Mouse (Mus musculus) forebrain, postnatal 0 days (tissue): ENCODE measurements at regions not wholly inside any gene's neighbourhood (a gene's known extent, or its start where the extent isn't known, plus 50 kb on each side); places are given as distances from the start of the nearest gene placed in this dataset.

Experiments
- ATAC-seq: fragments of 200-750 bp; cut with Nextera tagmentation; 2 replicates; pipeline ENCODE4 v1.8.0; 2017; ENCODE audit warnings: mild to moderate bottlenecking, moderate library complexity
- DNase-seq: peaks from one replicate; pipeline ENCODE4 v3.0.0-alpha.2; 2015
- H3K27ac ChIP-seq: fragments of 300-500 bp; sonication (generic); 2 replicates; pipeline ENCODE4 v1.5.1; 2014; ENCODE audit warnings: low read depth, mild to moderate bottlenecking, antibody characterized with exemption, low read length, moderate library complexity, mixed read lengths
- H3K27me3 ChIP-seq: fragments of 300-500 bp; sonication (generic); 2 replicates; pipeline ENCODE4 v1.6.1; 2014; ENCODE audit warnings: mild to moderate bottlenecking, low read length, mixed read lengths; ENCODE audit not compliant: insufficient read depth
- H3K36me3 ChIP-seq: fragments of 300-500 bp; sonication (generic); 2 replicates; pipeline ENCODE4 v1.6.1; 2014; ENCODE audit warnings: mild to moderate bottlenecking, moderate library complexity; ENCODE audit not compliant: insufficient read depth
- H3K4me1 ChIP-seq: fragments of 300-500 bp; sonication (generic); 2 replicates; pipeline ENCODE4 v1.6.1; 2014; ENCODE audit warnings: antibody characterized with exemption; ENCODE audit not compliant: insufficient read depth
- H3K4me2 ChIP-seq: fragments of 300-500 bp; sonication (generic); 2 replicates; pipeline ENCODE4 v1.6.1; 2014; ENCODE audit warnings: low read depth, mild to moderate bottlenecking, moderate library complexity
- H3K4me3 ChIP-seq: fragments of 300-500 bp; sonication (generic); 2 replicates; pipeline ENCODE4 v1.5.1; 2014; ENCODE audit warnings: low read depth, low read length, mixed read lengths
- H3K9ac ChIP-seq: fragments of 300-500 bp; sonication (generic); 2 replicates; pipeline ENCODE4 v1.6.1; 2014; ENCODE audit warnings: mild to moderate bottlenecking
- H3K9me3 ChIP-seq: fragments of 300-500 bp; sonication (generic); 2 replicates; pipeline ENCODE4 v1.6.1; 2016; ENCODE audit warnings: low read length
- CTCF ChIP-seq: sonication (generic); IDR thresholded peaks from 2 replicates; pipeline ENCODE4 v1.5.1; 2016; ENCODE audit warnings: antibody characterized with exemption, control low read depth, low read depth
- WGBS: fragments of 180-500 bp; shearing (Covaris S2); extraction: QIAGEN DNeasy Blood & Tissue Kit; methylation state at CpG from one replicate; pipeline ENCODE4 v1.1.7; 2014; 5-methylcytosine and 5-hydroxymethylcytosine counted together

- H3K9ac ChIP-seq: no peak overlapping the region
- no peaks in the 10 kb centered on the region for H3K27me3 ChIP-seq
- DNase-seq (no peak), ATAC-seq (peak; percentile 38; the same call in 1 of the 2 replicates)
- no peak overlapping the region for H3K4me3 ChIP-seq
- H3K27ac ChIP-seq: no peak overlapping the region
- 78% methylated on average over 2 of the region's 2 CpGs for WGBS
- H3K36me3 ChIP-seq: no peaks in the 10 kb centered on the region
- H3K4me2 ChIP-seq: no peak overlapping the region
- no peaks in the 10 kb centered on the region for H3K4me1 ChIP-seq
- no peaks in the 10 kb centered on the region for H3K9me3 ChIP-seq
- TF ChIP-seq CTCF: no peak
These were observed 110.0 kb upstream of the Runx1 start for GRCm38 (mm10) chr16:92935848-92936535.

GRCm38 (mm10) chr16:92930103-92930502, 104.2 kb upstream of the Runx1 start:
- Histone ChIP-seq H3K4me1 (no peaks in the 10 kb centered on the region), H3K27ac (no peak overlapping the region), H3K36me3 (no peaks in the 10 kb centered on the region), H3K4me3 (no peak overlapping the region), H3K9ac (no peak overlapping the region), H3K27me3 (no peaks in the 10 kb centered on the region), H3K4me2 (no peak overlapping the region), H3K9me3 (no peaks in the 10 kb centered on the region)
- WGBS: 75% methylated on average over 4 of the region's 4 CpGs
- ATAC-seq (no peak), DNase-seq (no peak)
- TF ChIP-seq CTCF: no peak

DNA sequence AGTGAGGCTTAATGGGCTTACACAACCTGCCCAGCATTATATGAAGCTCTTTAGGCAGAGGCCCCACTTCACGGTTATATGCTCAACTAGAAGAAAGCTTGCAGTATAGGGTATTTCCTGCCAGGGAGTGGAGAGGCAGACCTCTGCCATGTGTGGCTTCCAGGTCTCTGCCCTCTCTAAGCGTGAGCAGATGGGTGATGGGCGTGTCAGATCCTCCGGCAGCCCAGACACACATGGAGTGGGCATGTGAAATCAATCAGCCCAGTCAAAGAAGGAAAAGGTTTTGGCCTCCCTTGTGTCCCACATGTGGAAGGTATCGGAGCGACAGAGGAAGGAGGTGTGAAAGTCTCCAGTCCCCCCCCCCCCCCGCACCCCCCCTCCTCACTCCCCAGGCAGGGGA, 102.3 kb upstream of the Runx1 start:
- no peak overlapping the region for H3K27ac ChIP-seq
- no peak overlapping the region for H3K4me3 ChIP-seq
- no peaks in the 10 kb centered on the region for H3K27me3 ChIP-seq
- H3K9ac ChIP-seq: no peak overlapping the region
- ATAC-seq (no peak), DNase-seq (no peak)
- no peaks in the 10 kb centered on the region for H3K9me3 ChIP-seq
- H3K4me2 ChIP-seq: no peak overlapping the region
- no peaks in the 10 kb centered on the region for H3K36me3 ChIP-seq
- no peaks in the 10 kb centered on the region for H3K4me1 ChIP-seq
- no peak for TF ChIP-seq CTCF
- WGBS: 74% methylated on average over 7 of the region's 7 CpGs

DNA sequence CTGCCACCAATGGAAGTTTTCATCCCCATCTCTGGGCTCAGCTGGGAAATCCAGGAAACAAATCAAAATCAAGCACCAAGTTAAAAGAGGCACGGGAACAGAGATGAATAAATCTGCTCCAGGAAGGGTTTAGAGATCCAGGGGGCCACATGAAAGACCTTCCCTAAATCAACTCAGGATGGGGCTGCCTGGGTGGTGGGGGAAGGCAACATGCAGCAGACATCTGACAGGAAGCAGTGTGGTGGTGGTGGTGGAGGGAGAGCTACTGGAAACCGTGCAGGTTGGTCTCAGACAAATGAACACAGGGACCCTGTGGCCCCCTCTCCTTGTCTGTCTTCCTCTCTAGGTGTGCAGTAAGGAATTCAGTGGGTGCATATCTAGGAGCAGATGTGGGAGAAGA, 101.7 kb upstream of the Runx1 start:
- H3K4me1 ChIP-seq: no peaks in the 10 kb centered on the region
- H3K9me3 ChIP-seq: no peaks in the 10 kb centered on the region
- WGBS: 48% methylated on average over 2 of the region's 2 CpGs

GRCm38 (mm10) chr16:92926853-92927252, 100.9 kb upstream of the Runx1 start:
- no peaks in the 10 kb centered on the region for H3K9me3 ChIP-seq
- DNase-seq: no peak
- H3K27me3 ChIP-seq: no peaks in the 10 kb centered on the region
- H3K4me3 ChIP-seq: no peak overlapping the region
- no peak overlapping the region for H3K4me2 ChIP-seq
- no peaks in the 10 kb centered on the region for H3K4me1 ChIP-seq
- 88% methylated on average over 5 of the region's 5 CpGs for WGBS
- no peak overlapping the region for H3K9ac ChIP-seq
- H3K27ac ChIP-seq: no peak overlapping the region
- no peaks in the 10 kb centered on the region for H3K36me3 ChIP-seq
- no peak for ATAC-seq
- no peak for TF ChIP-seq CTCF

More for the DNA sequence above, 101.7 kb upstream of the Runx1 start:
- Histone ChIP-seq H3K9ac (no peak overlapping the region), H3K27ac (no peak overlapping the region), H3K27me3 (no peaks in the 10 kb centered on the region), H3K36me3 (no peaks in the 10 kb centered on the region), H3K4me3 (no peak overlapping the region), H3K4me2 (no peak overlapping the region)
- no peak for TF ChIP-seq CTCF
- no peak for ATAC-seq
- DNase-seq: no peak

- H3K4me2 ChIP-seq: no peak overlapping the region
- no peak for TF ChIP-seq CTCF
- H3K9me3 ChIP-seq: no peaks in the 10 kb centered on the region
- no peak for ATAC-seq
- H3K27me3 ChIP-seq: no peaks in the 10 kb centered on the region
- DNase-seq: no peak
- H3K9ac ChIP-seq: no peak overlapping the region
- no peak overlapping the region for H3K27ac ChIP-seq
- 84% methylated on average over 4 of the region's 4 CpGs for WGBS
- H3K36me3 ChIP-seq: no peaks in the 10 kb centered on the region
- H3K4me1 ChIP-seq: no peaks in the 10 kb centered on the region
- no peak overlapping the region for H3K4me3 ChIP-seq
These were observed 95.0 kb upstream of the Runx1 start for GRCm38 (mm10) chr16:92920947-92921346.

DNA sequence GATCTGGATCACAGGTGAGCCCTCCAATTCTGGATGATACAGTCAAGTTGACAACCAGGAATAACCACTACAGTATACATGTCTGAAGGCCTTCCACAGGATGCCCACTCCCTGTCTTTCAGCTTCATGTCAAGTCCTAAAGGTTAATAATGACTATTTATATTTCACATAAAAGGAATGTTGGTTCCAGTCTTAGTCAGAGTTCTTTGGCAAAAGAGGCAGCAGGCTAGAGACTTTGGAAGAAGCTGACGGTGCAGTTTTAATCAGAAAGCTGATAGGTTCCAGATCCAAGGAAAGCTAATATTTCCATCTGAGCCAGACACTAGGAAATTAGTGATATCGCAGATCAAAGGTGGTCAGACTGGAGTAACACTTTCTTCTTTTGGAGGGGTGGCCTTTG, 91.4 kb upstream of the Runx1 start:
- TF ChIP-seq CTCF: no peak
- Histone ChIP-seq H3K9me3 (no peaks in the 10 kb centered on the region), H3K27ac (no peak overlapping the region), H3K4me1 (no peaks in the 10 kb centered on the region), H3K4me3 (no peak overlapping the region), H3K36me3 (no peaks in the 10 kb centered on the region), H3K4me2 (no peak overlapping the region), H3K9ac (no peak overlapping the region), H3K27me3 (no peaks in the 10 kb centered on the region)
- ATAC-seq (no peak), DNase-seq (no peak)
- WGBS: 91% methylated on average over 2 of the region's 2 CpGs
